Mouse (Mus musculus): Measurements from ENCODE around the gene Ak4.

Ak4 gene

GRCm38 (mm10) chr4:101511768-101512521 is 92.9 kb downstream of the Ak4 start:
- DNase-seq (ENCODE audit: low read depth, low spot score) = no peak

GRCm38 (mm10) chr4:101513251-101513650 is 94.2 kb downstream of the Ak4 start:
- DNase-seq (ENCODE audit: low read depth, low spot score) = no peak

GRCm38 (mm10) chr4:101515853-101516252 is 96.8 kb downstream of the Ak4 start:
- no peak for DNase-seq (ENCODE audit: low read depth, low spot score)
